Mouse (Mus musculus) liver, adult 2 months (tissue): Measurements from ENCODE around the gene Tsacc. TPM values are rescaled to one million over a fixed set of nuclear protein-coding genes. Genes with fewer than 3 reads are reported as not detected.
"Not testable (repeated sequence)": the region's sequence is repeated elsewhere in the genome, so short reads cannot be mapped to it uniquely, and the experiment has no call there.

ENCODE experiments used
- DNase-seq: peaks from one replicate; pipeline ENCODE4 v3.0.0-alpha.2; 2011; ENCODE audit warnings: low read depth, low spot score; ENCODE audit errors: extremely low read depth
- H3K27ac ChIP-seq: fragments of 200-500 bp; replicated peaks from 2 replicates; pipeline ENCODE4 v1.5.1; 2012; ENCODE audit warnings: low read depth, mild to moderate bottlenecking, control low read depth, inconsistent platforms, low read length; ENCODE audit not compliant: insufficient read depth
- H3K27me3 ChIP-seq: fragments of 200-500 bp; 2 replicates; pipeline ENCODE4 v1.6.1; 2012; ENCODE audit warnings: mild to moderate bottlenecking, moderate library complexity, low read length, inconsistent platforms; ENCODE audit not compliant: control insufficient read depth, insufficient read depth
- H3K36me3 ChIP-seq: fragments of 200-500 bp; 2 replicates; pipeline ENCODE4 v1.6.1; 2012; ENCODE audit warnings: low read length, inconsistent platforms; ENCODE audit not compliant: control insufficient read depth, insufficient read depth
- H3K4me1 ChIP-seq: fragments of 200-500 bp; 2 replicates; pipeline ENCODE4 v1.6.1; 2011; ENCODE audit warnings: low read length; ENCODE audit not compliant: control insufficient read depth, insufficient read depth
- H3K4me3 ChIP-seq: fragments of 200-500 bp; 2 replicates; pipeline ENCODE4 v1.5.1; 2011; ENCODE audit warnings: low read depth, mild to moderate bottlenecking, control low read depth, low read length, moderate library complexity; ENCODE audit not compliant: insufficient read depth
- H3K79me2 ChIP-seq: fragments of 200-500 bp; 2 replicates; pipeline ENCODE4 v1.6.1; 2012; ENCODE audit warnings: inconsistent platforms, mild to moderate bottlenecking, low read length, moderate library complexity; ENCODE audit not compliant: control insufficient read depth, insufficient read depth
- H3K9ac ChIP-seq: fragments of 200-500 bp; 2 replicates; pipeline ENCODE4 v1.6.1; 2012; ENCODE audit warnings: low read depth, mild to moderate bottlenecking, control low read depth, inconsistent platforms, low read length
- CTCF ChIP-seq: fragments of 200-500 bp; IDR thresholded peaks from 2 replicates; pipeline ENCODE4 v1.5.1; 2011; ENCODE audit warnings: low read depth, low read length, control low read depth
- POLR2A ChIP-seq: fragments of 200-500 bp; IDR thresholded peaks from 2 replicates; pipeline ENCODE4 v1.6.1; 2011; ENCODE audit warnings: low read length, control low read depth; ENCODE audit not compliant: insufficient read depth; ENCODE audit errors: extremely low read depth
- WGBS: fragments of 180-500 bp; shearing (Covaris S2); methylation state at CpG from one replicate; pipeline ENCODE4 v1.1.7; 2018; 5-methylcytosine and 5-hydroxymethylcytosine counted together
- polyA plus RNA-seq: library from polyadenylated mRNA; depleted of rRNA; stranded (reverse); fragments of >200 nt; gene quantifications from 2 replicates; pipeline ENCODE4 v1.2.3, GENCODE M21; 2012
- total RNA-seq: library from RNA; depleted of rRNA; stranded (reverse); fragments of >200 nt; gene quantifications from 2 replicates; pipeline ENCODE4 v1.2.3, GENCODE M21; 2014

Gene Tsacc
- total and polyA plus RNA-seq, 2 experiments: 3.4 to 4.3 TPM

DNA sequence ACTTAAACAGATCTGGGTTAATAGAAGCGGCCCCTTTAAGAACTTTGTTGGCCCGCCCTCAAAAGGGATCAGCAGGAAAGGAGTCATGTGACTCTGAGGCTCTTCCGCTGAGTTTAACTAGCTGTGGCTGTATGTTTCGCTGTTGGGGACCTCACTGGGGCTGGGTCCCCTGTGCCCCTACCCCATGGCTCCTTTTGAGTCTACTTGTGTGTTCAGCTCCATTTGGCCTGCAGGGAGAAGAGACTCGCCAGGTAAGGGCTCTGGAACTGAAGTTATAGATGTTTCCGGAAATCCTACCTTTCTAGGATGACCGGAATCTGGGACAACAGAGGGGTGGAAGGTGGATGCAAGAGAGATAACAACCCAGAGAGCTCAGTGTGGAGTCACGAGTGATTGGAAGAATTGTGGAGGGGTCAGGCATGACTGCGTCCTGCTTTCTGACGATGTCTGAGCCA is 28.2 kb upstream of the Tsacc start, which contains the start of gene Glmp:
Gene Glmp (plus strand): TSS at position 73 of the 455 bp plus-strand sequence.
- peak; percentile 80 for DNase-seq
- Histone ChIP-seq H3K9ac (peak within 1 kb of the TSS; percentile 91), H3K27ac (peak within 1 kb of the TSS; percentile 72), H3K27me3 (no peaks in the 10 kb centered on the region), H3K4me1 (peaks cover 8% of the 10 kb centered on the region), H3K36me3 (peaks cover 24% of the 10 kb centered on the region), H3K4me3 (peak within 1 kb of the TSS; percentile 63), H3K79me2 (peaks cover 13% of the 10 kb centered on the region; the same call in 1 of the 2 replicates)
- under 1% methylated on average over 10 of the region's 10 CpGs for WGBS
- TF ChIP-seq CTCF (no peak), POLR2A (0 out of 2 replicates have a peak, but pooled peaks have one; percentile 46)

DNA sequence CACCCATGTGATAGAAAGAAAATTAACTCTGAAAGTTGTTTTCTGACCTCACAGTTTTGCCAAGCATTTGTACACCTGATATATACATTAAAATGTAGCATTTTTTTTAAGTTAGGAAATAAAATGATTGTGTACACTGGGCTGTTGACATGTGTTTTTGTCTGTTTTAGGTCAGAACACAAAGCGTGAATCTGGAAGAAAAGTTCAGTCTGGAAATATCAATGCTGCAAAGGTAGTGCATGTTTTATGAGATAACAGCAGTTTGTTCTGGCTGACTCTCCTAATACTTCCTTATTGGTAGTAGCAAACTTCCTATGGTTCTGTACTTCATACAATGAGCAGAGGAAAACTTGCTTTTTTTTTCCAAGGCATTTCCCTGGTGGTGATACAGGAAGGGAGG is 2.4 kb upstream of the Tsacc start:
- no peak overlapping the region for H3K27ac ChIP-seq
- peaks cover 8% of the 10 kb centered on the region for H3K79me2 ChIP-seq
- H3K9ac ChIP-seq: no peak overlapping the region
- H3K4me3 ChIP-seq: no peak overlapping the region
- H3K36me3 ChIP-seq: peaks cover 45% of the 10 kb centered on the region
- WGBS: 47% methylated on average over 1 of the region's 1 CpGs
- TF ChIP-seq CTCF (no peak), POLR2A (no peak)
- H3K4me1 ChIP-seq: peaks cover 2% of the 10 kb centered on the region; the same call in 1 of the 2 replicates
- DNase-seq: no peak
- H3K27me3 ChIP-seq: no peaks in the 10 kb centered on the region

DNA sequence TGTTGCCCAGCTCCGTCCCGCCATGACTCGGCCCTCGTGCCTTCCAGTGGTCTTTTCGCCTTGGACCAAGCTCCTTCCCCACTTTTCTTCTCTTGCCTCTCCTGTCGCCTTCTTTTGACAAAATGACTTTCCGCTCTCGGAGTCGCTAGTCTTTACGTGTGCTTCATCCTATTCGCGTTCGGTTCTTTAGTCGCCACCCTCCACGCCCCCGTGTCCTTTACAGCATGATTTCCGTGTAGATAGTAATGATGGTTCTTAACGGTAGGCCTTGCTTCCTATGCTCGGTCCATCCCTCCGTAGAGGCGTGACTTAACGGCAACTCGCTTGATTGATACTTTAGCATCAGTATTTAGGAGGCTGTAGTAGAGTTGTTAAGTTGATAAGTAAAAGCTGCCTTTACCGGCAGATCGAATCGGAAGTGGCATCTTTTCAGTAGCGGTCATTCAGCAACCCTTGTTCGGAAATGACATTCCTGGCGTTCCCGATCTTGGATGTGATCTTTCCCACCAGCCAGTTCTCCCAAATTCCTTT is 587 bp upstream of the Tsacc start:
- WGBS: under 1% methylated on average over 30 of the region's 30 CpGs
- H3K27ac ChIP-seq: peak overlapping the region; percentile 68
- peak overlapping the region; percentile 85 for H3K9ac ChIP-seq
- H3K27me3 ChIP-seq: no peaks in the 10 kb centered on the region
- peaks cover 29% of the 10 kb centered on the region for H3K36me3 ChIP-seq
- TF ChIP-seq CTCF (no peak), POLR2A (no peak)
- peaks cover 2% of the 10 kb centered on the region; the same call in 1 of the 2 replicates for H3K4me1 ChIP-seq
- H3K79me2 ChIP-seq: peaks cover 8% of the 10 kb centered on the region
- H3K4me3 ChIP-seq: peak overlapping the region; percentile 86
- DNase-seq: peak; percentile 44

DNA sequence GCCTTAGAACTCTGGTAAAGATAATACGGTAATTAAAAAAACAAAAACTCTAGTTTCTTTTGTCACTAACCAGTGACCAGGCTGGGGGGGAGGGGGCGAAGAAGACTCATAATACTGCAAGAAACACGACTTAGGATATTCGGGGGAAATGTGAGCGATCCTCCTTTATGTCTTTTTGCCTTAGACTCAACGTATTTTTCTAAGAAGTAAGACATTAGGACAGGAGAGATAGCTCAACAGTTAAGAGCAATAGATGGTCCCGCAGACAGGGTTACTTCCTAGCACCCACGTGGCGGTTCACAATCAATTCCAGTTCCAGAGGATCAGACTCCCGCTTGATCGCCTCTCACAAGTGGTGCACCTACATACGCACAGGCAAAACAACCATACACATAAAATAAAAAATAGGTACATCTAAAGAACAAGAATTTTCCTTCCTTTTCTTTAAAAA is 664 bp downstream of the Tsacc start:
- H3K9ac ChIP-seq: peak overlapping the region; percentile 33
- TF ChIP-seq POLR2A: no peak
- TF ChIP-seq CTCF: no peak
- peaks cover 8% of the 10 kb centered on the region for H3K79me2 ChIP-seq
- 0% methylated on average over 12 of the region's 12 CpGs for WGBS
- DNase-seq: no peak
- peak overlapping the region; percentile 65 for H3K4me3 ChIP-seq
- peak overlapping the region; percentile 82 for H3K27ac ChIP-seq
- peaks cover 2% of the 10 kb centered on the region; the same call in 1 of the 2 replicates for H3K4me1 ChIP-seq
- peaks cover 18% of the 10 kb centered on the region for H3K36me3 ChIP-seq
- no peaks in the 10 kb centered on the region for H3K27me3 ChIP-seq

DNA sequence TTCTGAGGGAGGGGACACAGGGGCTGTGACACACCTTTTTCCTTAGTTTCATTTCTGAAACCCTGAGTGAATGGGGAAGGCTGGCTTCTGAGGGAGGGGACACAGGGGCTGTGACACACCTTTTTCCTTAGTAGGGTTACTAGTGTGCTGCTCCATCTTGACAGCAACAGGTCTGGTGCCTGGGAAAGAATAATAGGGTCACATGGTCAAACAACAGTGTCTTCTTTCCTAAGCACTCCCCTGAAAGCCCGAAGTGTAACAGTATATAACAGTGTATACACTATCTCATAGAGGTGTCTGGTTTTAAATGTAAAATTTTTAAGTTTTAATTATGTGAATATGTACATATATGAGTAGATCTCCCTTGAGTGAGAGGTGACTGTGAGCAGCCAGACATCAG is 1.5 kb downstream of the Tsacc start:
- not testable (repeated sequence) for H3K4me3 ChIP-seq

DNA sequence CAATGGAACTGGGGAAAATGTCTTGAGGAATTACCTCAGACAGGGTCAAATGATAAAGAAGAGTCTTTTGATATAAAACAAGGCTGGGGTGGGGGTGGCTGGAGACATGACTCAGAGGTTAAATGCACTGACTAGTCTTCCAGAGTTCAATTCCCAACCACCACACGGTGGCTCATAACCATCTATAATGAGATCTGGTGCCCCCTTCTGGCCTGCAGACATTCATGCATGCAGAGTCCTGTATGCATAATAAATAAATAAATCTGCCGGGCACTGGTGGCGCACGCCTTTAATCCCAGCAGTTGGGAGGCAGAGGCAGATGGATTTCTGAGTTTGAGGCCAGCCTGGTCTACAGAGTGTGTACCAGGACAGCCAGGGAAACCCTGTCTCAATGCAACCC is 4.8 kb downstream of the Tsacc start:
- no peak overlapping the region for H3K27ac ChIP-seq
- DNase-seq: peak; percentile 17
- no peaks in the 10 kb centered on the region for H3K36me3 ChIP-seq
- TF ChIP-seq POLR2A: no peak
- TF ChIP-seq CTCF: peak; percentile 39; the same call in 1 of the 2 replicates
- WGBS: 45% methylated on average over 4 of the region's 4 CpGs
- H3K4me3 ChIP-seq: no peak overlapping the region
- H3K79me2 ChIP-seq: no peaks in the 10 kb centered on the region
- H3K9ac ChIP-seq: no peak overlapping the region
- no peaks in the 10 kb centered on the region for H3K4me1 ChIP-seq
- no peaks in the 10 kb centered on the region for H3K27me3 ChIP-seq

More for the DNA sequence above, 1.5 kb downstream of the Tsacc start:
- not testable (repeated sequence) for DNase-seq, H3K27ac ChIP-seq, H3K36me3 ChIP-seq, H3K27me3 ChIP-seq, H3K4me1 ChIP-seq, H3K79me2 ChIP-seq, H3K9ac ChIP-seq
- 75% methylated on average over 1 of the region's 1 CpGs for WGBS

DNA sequence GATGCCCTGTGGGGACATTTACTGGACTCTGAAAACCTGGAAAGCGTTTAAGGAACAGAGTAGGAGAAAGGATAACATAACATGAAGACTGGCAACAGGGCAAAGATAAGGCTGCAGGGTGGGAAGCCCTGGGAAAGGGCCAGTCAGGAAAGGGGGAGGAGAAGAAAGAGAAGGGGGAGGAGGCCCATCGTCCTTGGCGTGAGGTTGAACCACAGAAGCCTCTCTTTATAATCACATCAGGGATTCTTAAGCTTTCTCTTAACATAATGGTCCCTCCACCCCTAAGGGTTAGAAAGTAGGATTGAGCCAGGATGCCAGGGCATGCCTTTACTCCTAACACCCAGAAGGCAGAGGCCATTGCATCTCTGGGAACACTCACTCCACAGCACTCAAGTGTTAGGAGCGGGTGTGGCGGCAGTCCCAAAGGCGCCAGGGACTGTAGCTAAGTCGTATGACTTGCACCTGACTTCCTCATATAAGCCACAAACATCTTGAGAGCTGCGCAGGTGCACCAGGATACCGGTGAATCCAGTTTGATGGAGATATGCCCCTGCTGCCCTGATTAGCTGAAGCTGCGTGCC is 8.6 kb downstream of the Tsacc start:
- not testable (repeated sequence) for H3K36me3 ChIP-seq, H3K27me3 ChIP-seq, H3K27ac ChIP-seq, H3K4me3 ChIP-seq, H3K9ac ChIP-seq, H3K4me1 ChIP-seq, H3K79me2 ChIP-seq, DNase-seq
- 87% methylated on average over 8 of the region's 10 CpGs for WGBS
